Mouse (Mus musculus): Measurements from ENCODE around the gene Gm6904. TPM values are rescaled to one million over a fixed set of nuclear protein-coding genes. Genes with fewer than 3 reads are reported as not detected.
"Not testable (repeated sequence)": the region's sequence is repeated elsewhere in the genome, so short reads cannot be mapped to it uniquely, and the experiment has no call there.

Gene Gm6904
- not detected in 2 replicates for polyA plus RNA-seq (2012)

DNA sequence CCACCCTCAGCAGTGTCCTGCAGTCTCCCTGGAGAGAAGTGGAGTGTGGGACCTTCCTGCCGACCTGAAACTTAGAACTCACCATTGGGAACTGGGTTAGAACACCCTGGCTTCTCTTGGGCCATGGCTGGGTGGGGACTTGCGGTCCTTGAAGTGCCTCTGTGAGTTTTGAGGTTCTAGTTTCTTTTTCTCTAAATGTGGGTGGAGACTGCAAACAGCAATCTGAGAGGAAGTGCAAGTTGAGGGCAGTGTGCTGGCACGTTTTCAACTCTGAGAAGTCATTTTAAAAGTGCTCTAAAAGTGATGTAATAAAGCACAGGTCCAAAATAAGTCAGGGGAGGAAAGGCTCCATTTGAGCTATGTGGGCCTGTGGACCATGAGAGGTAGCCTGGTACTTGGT lies at the start of gene Gm6904:
TSS of gene Gm6904 (minus strand) at position 161 of the 400 bp plus-strand sequence.
- no peak for TF ChIP-seq GATA1 (IDR thresholded peaks at IDR 0.05; ENCODE audit: low read length)

DNA sequence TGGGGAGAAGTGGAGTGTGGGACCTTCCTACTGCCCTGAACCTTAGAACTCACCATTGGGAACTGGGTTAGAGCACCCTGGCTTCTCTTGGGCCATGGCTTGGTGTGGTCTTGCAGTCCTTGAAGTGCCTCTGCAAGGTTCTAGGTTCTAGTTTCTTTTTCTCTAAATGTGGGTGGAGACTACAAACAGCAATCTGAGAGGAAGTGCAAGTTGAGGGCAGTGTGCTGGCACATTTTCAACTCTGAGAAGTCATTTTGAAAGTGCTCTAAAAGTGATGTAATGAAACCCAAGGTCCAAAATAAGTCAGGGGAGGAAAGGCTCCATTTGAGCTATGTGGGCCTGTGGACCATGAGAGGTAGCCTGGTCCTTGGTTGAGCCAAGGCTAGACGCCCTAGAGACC lies 37.4 kb upstream of the Gm6904 start, which contains the start of gene Phf11a:
TSS of gene Phf11a (minus strand) at position 132 of the 400 bp plus-strand sequence.
- not testable (repeated sequence) for TF ChIP-seq GATA1 (IDR thresholded peaks at IDR 0.05; ENCODE audit: low read length)

DNA sequence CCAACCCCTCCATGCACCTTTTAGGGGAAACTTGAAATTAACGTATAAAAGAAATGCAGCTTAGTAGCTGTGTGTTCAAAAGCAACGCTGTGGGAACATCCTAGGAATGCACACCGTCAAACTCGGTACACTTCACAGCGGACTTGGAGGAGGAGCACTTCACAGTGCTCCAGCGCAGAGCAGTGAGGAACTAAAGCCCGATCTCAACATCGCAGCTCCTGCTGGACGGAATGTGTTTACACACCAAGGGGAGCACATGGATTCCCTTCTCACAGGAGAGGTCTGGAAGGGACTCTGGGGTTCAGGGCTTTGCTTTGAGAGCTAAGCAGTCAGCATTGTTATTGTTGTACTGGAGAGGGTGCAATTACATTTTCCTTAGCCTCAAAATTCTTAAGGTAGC lies 26.4 kb downstream of the Gm6904 start:
- TF ChIP-seq GATA1 (IDR thresholded peaks at IDR 0.05; ENCODE audit: low read length) = no peak

DNA sequence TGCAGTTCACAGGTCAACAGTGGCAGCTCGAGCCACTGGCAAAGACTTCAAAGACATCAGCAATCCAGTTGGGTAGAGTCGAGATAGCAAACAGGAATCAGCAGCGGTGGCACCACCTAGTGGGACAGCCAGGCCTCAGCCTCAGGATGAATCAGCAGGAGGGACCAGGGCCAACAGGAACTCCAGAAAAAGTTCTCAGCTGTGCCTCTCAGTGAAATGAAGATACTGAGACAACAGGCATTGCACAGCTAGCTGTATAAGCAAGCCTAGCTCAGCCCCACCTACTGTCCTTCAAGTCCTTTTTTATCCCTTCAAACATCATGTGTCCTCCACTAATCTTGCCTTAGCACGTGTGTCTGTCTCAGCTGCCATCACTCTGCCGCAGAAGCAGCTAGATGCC lies 28.0 kb downstream of the Gm6904 start:
- no peak for TF ChIP-seq GATA1 (IDR thresholded peaks at IDR 0.05; ENCODE audit: low read length)

DNA sequence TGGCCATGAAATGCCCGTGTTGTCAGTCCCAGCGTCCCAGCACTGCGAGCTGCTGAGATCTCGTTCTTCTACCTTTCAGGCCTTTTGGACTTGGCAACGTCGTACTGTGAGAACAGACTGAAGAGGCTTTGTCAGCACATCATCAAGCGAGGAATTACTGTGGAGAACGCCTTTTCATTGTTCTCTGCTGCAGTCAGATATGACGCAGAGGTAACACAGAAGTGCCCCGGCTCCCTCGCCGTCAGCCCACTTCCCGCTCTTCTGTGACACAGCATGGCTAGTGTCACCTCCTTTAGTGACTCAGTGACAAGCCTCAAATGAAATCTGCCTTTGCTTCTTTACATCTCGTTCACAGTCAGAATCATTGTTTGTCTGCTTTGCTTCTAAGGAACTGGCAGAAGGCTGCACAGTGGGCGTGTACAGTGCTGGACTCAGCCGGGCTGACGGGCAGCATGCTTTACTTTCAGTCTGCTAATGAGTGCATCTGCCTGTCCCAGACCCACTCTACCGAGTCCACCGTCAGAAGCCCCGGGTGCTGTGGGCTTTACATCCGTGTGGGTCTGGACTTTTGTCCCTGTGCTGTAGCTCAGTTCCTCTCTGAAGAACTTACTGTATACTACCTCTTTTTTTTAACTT lies 29.6 kb downstream of the Gm6904 start:
- TF ChIP-seq GATA1 (IDR thresholded peaks at IDR 0.05; ENCODE audit: low read length) = no peak

DNA sequence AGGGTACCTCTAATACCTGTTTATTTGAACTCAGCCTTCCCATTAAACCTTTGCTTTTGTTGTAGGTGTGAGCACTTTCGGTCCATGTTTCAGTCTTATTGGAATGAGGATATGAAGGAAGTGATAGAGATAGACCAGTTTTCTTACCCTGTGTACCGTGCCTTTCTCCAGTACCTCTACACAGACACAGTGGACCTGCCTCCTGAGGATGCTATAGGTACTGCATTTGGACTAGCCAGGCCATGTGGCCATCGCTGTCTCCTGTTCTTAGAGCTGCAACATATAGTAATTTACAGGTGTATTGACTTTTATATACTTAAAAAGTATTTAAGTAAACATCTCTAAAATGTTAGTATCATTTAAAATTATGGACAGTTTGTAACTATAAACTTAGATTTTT lies 30.2 kb downstream of the Gm6904 start:
- no peak for TF ChIP-seq GATA1 (IDR thresholded peaks at IDR 0.05; ENCODE audit: low read length)

DNA sequence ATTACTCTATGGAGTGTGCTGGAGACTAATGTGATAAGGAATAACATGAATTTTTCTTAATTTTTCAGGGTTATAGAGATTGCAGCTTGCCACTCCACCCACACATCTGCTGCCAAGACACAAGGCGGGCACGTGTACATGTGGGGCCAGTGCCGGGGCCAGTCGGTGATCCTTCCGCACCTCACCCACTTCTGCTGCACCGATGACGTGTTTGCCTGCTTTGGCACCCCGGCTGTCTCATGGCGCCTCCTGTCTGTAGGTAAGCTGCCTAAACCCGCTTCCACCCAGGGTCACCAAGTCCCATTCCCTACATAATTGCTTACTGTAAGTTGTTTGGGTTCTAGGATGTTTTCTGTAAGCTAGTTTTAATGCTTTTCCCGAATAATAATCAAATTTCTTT lies 33.8 kb downstream of the Gm6904 start:
- TF ChIP-seq GATA1 (IDR thresholded peaks at IDR 0.05; ENCODE audit: low read length) = no peak

DNA sequence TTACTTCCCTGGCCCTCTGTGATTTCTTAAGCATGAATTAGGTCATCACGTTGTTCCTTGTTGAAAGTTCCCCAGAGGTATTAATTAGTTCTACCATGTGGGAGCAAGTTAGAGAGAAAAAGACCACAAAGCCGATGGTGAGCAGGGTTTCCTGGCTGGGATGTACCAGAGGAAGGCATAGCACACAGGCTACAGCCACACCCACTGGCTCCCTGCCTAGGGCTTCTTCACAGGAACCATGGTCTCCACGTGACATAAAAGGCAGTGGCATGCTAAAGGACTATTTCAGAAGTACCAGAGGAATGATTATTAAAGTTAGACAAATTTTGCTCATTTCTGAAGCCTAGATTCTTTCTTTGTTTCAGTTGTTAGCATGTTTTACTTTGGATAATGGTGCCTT lies 40.8 kb downstream of the Gm6904 start:
- TF ChIP-seq GATA1 (IDR thresholded peaks at IDR 0.05; ENCODE audit: low read length) = no peak

DNA sequence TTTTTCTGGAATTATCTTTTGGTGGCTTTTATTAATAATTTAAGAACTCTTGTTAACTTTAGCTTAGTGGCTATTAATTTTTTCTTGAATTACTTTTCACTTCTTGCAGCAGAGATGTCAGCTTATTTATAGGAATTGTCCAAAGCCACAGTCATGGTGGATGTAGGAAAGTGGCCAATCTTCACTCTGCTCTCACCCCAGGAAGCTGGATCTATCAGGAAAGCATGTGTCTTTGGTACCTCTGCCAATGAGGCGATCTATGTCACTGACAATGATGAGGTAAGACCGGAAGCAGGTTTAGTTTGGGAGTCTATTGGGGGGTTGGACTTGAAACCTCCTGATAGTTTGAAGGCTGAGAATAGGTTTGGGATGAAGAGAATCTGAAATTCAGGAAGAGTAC lies 50.2 kb downstream of the Gm6904 start:
- no peak for TF ChIP-seq GATA1 (IDR thresholded peaks at IDR 0.05; ENCODE audit: low read length)

DNA sequence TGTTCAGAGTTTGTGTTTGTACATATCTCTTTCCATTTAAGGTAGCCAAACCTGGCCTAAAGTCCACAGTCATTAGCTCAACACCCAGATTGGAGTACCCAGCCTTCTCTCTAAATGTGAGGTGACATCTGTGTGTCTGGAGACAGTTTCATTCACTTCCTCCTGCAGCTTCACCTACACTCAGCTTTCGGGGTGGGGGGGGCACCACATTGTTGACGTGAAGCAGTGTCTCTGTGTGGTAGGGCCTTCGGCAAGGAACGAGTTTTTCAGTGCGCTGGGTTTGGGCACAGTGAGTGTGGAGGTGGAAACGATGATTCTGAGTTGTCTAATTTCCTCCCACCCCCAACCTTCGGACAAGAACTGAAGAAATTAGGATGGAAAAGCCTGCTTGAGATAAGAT lies 51.0 kb downstream of the Gm6904 start:
- no peak for TF ChIP-seq GATA1 (IDR thresholded peaks at IDR 0.05; ENCODE audit: low read length)

DNA sequence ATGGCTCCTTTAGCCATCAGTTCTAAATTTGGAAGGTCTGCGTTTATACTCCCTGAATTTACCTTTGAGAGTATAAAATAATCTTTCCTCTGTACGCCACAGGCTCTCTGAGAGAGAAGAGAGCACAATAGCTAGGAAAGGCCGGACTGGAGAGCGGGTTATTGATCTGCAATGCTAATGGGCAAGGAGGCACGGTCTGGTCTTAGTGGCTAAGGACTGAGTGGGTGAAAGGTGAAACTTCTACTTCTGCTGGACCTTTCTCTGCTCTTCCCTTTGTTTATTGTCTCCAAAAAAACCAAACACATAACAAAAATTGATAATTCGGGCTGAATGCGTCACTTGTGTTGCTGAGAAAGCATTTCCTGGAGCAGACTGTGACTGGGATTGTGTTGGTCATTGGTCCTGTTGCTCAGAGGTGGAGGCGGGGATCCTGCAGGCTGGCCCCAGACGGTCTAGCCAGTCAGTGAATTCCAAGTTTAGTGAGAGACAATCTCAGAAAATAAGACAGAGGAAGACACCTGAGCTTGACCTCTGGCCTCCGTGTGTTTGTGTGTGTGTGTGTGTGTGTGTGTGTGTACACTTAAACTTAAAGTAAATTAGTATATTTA lies 53.9 kb downstream of the Gm6904 start:
- TF ChIP-seq GATA1 (IDR thresholded peaks at IDR 0.05; ENCODE audit: low read length) = no peak

DNA sequence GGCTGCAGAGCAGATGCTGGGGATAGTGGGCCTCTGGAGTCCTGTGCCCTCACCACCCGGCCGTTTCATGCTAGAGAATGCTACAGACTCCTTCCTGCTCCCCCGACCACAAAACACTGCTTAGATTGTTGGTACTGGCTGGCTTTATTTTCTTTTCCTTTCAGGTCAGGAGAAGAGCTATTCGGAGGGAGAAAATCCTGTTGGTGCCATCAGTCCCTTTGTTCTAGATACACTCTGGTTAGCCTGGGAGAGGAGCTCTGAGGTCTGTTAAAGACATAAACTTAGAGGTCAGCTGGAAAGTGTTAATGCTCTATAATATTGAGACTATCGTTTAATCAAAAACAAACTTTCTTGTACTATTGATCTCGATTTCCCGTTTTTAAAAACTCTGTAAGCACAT lies 54.6 kb downstream of the Gm6904 start:
- TF ChIP-seq GATA1 (IDR thresholded peaks at IDR 0.05; ENCODE audit: low read length) = no peak

DNA sequence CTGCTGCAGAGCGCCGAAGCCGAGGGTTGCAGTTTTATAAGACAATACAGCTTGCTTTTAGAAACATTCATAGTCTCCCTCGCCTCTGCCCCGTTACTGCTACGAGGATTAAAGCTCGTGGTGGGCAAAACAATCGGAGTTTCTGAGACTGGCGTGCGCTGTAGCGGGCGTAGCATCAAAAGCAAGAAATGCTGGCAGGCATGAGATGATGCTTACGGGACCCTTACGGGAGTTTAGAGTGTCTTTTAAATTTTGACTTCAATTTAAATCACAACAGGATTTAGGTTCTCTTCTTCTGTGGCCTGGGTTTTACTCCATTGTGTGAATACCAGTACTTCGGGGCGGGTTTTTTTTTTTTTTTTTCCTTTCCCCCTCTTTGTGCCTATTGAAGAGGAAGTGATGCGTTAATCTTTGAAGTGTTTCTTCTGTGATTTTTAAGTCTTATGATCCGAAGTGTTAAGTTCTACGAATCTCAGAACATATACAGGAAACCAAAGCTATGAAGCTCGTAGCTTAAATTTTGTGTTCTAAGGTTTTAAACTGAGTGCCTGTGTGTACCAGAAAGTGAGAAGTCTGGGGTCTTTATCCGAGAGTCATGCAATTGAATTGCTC lies 58.3 kb downstream of the Gm6904 start:
- TF ChIP-seq GATA1 (IDR thresholded peaks at IDR 0.05; ENCODE audit: low read length) = no peak

DNA sequence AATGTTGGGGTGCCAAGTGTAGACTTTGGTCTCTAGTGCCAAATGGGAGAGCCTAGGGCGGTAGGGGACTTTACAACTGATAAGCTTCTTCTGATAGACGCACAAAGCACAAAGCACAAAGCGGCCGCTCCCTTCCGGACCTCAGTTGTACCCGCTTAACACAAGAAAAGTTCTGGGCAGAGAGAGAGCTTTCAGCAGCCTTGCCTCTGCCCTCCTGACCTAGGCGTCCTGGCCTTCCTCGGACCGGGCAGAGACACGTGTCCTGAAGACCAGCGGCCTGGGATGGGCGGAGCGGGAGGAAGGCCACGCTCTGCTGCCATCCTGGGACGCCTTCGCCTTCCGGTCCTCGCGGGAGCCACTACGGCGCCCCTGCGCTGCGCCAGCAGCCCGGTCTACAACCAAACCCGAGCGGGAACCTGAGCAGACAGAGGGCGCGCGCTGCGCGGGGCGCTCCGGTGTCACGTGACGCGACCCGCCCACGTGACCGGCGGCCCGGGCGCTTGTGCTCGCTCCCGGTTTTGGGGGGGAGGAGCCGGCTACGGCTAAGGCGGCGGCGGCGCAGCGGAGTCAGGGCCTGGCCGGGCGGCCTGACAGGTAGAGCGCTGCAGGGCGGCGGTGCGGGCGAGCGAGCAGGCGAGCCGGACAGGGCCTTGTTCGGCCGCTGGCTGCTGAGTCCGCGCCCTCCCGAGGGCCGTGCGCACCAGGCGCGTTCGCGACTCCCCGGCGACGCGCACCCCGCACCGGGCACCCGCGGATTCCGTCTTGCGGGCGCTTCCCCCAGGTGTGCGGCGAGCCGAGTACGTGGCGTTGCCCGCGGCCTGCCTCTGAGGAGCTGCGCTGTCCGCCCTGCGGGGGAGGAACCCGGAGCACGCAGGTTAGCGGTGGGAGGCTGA lies 59.1 kb downstream of the Gm6904 start, which contains the start of gene Rcbtb1:
TSS of gene Rcbtb1 (plus strand) at position 499 of the 893 bp plus-strand sequence.
- no peak for TF ChIP-seq GATA1 (IDR thresholded peaks at IDR 0.05; ENCODE audit: low read length)

Other genes starting within 250 kb of the Gm6904 start
- not detected in 2 replicates for gene 1700129C05Rik, start 117.3 kb downstream of the Gm6904 start, polyA plus RNA-seq (2012)
- gene Gm5142, start 81.5 kb downstream of the Gm6904 start, polyA plus RNA-seq (2012) = not detected in 2 replicates
- 2.0 and 2.1 TPM in 2 replicates for gene Rcbtb1, start 59.0 kb downstream of the Gm6904 start, polyA plus RNA-seq (2012)
- not detected in 2 replicates for gene Phf11a, start 37.3 kb upstream of the Gm6904 start, polyA plus RNA-seq (2012)
- gene Phf11b, start 81.1 kb upstream of the Gm6904 start, polyA plus RNA-seq (2012) = not detected in 2 replicates
- gene Phf11d, start 105.3 kb upstream of the Gm6904 start, polyA plus RNA-seq (2012) = not detected in 2 replicates
- not detected in 2 replicates for gene Phf11c, start 135.2 kb upstream of the Gm6904 start, polyA plus RNA-seq (2012)
- gene Setdb2, start 180.7 kb upstream of the Gm6904 start, polyA plus RNA-seq (2012) = 8.2 and 11.1 TPM in 2 replicates
- 1.2 and 1.8 TPM in 2 replicates for gene Cab39l, start 180.8 kb upstream of the Gm6904 start, polyA plus RNA-seq (2012)